Mouse (Mus musculus) frontal cortex, postnatal 36 days (tissue): ENCODE measurements around the gene Dbp.

ENCODE experiments used
- DNase-seq, 2 experiments: peaks; one replicate each; pipeline ENCODE4 v3.0.0; 2022; ENCODE audit warnings: low spot score in 2 of 2

Gene Dbp

DNA sequence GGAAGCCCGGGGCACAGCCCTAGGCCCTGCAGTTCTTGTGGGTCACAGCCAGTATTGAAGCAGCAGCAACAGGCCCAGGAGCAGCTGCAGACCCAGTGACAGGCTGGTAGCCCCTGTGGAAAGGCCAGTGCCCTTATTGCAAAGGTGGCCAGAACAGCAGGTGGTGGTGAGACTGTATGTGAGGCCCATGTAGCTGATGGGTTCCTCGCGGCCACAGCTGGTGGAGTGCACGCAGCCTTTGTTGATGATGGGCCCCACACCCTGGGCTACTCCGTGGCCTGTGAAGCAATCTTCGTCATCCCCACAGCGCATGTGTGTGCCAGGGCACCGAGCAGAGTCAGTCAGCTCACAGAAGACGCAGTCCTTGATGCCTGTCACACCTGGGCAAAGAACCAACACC is 20.3 kb downstream of the Dbp start:
- DNase-seq = no peak

DNA sequence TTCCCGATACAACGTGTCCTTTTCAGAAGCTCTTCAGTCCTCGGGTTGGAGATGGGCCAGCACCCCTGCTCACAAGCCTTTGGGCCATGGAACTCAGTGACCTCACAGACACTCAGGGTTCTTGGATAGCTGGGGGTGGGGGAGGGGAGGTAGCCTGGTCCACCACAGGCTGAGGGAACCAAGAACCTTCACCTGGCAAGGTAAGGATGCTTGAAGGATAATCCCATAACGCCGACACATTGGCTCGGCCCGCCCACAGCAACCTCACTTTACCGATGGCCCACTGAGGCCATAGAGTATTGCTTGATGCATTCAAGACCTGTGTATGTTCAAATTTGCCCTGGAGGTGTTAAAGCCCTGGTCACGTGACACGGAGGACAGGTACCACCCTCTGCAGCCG is 20.8 kb downstream of the Dbp start, which contains the start of gene Spaca4:
Gene Spaca4 (minus strand): TSS at position 101 of the 400 bp plus-strand sequence.
- no peak for DNase-seq

DNA sequence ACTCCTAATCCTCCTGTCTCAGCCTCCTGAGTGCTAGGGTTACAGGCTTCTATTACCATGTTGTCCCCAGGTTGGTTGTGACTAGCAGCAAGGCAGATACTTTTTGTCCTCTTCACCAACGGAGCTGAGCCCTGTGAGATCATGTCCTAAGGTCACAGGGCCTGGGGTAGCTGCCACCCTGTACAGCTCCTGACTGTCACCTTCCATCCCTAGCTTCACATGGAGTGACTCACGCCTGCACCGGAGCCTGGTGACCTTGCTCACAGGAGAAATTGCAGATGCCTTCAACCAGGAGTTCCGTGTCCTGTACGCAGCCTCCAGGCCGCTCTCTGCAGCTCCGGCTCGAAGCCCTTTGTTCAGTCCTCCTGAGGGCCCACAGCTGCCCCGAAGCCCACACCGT is 21.5 kb downstream of the Dbp start:
- no peak for DNase-seq

DNA sequence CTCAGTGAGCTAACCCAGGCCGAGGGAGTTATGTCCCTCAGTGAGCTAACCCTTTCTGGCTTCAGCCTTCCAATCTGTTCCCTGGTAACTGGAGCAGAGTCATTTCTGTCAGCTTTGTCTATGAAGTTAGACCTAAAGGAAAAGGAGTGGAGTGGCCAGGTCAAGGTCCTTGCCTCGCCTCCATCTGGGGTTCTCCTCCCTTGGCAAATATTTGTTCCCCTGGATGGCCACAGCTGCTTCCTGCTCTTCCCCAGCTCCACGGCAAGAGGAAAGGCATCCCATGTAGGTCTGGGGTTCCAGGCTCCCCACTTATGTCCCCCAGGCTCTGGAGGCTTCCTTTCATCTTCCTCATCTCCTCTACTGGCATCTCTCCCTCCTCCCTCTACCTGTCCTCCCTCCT is 22.7 kb downstream of the Dbp start:
- DNase-seq = no peak

DNA sequence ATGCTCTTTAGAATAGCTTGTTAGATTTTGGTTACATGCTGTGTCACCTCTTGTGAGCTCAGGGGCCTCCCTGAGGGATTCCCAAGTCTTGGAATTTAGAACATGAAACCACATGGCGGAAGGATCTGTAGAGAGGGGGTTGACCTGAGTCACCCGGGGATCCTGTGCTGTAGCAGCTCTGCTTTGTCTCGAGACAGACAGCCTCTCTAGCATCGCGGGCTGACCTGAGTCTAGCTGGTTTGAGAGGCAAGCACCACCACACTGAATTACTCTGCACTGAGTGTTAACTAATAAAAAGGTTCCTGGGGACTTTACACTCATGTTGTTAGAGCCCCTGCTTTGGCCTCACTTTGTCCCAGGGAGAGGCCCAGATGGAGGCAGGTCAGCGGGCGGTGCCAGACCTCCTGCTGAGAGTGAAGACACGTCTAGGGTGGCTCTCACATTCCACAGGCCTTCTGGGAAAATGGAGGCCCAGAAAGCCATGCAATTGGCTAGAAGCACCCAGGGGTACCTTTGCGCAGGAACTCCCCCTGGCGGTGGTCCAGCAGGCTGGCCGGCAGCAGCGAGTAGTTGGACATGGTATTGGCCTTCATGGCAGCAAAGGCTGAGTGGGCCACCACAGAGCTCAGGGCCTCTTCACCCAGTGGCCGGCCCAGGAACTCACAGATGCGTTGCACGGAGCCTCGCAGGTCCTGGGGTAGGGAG is 26.0 kb downstream of the Dbp start:
- no peak for DNase-seq

DNA sequence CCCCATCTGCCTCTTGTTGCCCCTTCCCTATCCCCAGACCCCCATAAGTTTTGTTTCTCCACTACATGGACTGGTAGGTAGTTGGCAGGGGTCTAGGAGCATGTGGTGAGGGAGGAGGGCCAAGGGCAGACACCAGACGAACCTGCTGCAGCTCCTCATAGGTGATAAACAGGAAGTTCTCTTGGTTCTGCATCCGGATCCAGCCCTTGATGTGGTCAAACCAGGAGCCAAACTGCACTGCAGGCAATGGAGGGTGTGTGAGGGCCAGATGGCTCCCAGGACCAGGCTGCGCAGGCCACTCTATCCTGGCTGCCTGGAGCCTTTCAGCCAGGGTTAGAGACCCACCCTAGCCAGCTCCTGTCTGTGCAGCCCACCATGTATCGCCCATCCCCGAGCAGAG is 28.6 kb downstream of the Dbp start:
- no peak for DNase-seq

DNA sequence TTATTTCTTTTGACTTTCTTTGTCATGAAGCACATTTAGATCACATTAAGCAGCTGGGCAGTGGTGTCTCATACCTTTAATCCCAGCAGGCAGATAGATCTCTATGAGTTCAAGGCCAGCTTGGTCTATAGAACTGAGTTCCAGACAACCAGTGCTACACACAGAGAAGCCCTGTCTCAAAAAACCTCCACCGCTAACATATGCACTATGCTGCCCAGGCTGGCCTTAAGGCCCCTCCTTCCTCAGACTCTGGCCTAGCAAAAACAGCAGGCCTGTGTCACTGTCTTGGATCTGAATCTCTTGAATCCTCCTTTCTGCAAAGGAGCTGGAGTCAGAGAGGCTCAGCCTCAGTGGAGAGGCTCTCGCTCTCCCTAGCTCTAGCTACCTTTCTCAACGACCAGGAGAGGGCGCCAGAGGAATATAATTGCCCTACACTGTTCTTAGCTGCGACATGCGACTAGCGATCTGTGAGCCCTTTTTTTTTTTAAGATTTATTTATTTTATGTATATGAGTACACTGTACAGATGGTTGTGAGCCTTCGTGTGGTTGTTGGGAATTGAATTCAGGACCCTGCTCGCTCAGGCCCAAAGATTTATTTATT is 34.4 kb downstream of the Dbp start:
- peak; percentile 75 to 86 for DNase-seq

DNA sequence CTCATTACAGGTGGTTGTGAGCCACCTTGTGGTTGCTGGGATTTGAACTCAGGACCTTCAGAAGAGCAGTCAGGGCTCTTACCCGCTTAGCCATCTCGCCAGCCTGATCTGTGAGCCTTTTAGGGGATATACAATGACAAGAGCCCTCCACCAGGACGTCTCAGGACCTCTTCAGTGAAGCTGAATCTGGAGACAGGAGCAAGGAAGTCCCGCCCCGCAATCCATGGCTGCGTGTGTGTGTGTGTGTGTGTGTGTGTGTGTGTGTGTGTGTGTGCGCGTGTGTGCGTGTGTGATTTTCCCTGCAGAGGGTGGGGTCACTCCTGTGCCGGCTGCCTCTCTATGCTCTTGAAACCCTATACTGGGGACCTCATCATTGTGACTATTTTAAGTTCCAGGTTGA is 34.9 kb downstream of the Dbp start:
- no peak for DNase-seq

DNA sequence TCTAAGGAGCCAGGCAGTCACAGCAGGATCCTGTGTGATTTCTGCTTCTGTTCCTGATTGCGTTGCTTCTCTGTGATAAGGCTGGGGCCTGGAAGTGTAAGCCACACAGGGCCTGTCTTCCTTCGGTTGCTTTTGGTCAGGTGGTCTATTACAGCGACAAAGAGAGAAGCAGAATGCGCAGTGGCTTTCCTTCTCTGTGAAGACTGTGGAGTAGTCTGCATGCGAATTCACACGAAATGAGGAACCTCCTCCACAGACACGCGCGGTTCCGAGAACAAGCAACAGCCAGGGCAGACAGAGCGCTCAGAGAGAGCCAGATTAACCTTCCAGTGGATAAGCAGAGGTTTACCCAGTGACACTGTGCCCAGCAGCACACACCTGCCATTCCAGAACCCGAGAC is 36.4 kb downstream of the Dbp start:
- DNase-seq = peak in 1 of 2 experiments; percentile 31

DNA sequence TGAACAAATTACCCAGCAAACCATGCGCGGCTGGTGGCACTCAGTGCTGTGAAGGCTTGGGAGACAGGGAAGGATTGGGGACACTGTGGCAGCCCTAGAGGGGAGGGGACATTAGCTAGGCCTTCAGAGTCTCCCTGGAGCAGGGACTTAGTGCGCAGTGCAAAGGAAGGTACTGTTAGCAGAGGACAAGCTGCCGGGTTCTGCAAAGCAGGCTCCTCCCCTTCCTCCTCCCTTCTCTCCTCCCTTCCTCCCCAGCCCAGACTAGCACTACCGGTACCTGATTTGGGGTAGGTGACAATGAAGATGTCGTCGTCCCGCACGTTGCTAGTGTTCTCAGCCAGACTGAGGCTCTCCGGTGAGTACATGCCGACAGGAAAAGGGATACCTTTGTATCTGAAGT is 36.9 kb downstream of the Dbp start:
- peak; percentile 37 to 40 for DNase-seq

DNA sequence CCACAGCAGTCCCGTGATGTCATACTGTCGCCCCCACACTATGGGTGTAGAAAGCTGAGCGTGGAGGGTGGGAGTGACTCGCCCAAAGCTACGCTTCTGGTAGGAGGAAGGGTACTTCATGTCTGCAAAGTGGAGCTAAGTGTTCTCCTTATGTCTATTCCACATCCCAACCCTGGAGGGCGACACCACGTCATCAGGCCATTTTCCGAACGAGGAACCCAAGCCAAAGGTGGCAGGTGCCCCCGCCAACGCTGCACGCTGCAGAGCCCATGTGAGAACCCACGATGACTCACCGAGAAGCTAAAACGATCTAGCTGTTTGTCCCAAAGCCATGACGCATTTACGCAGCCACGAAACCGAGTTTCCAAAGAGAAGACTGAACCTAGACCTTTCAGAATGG is 37.5 kb downstream of the Dbp start:
- peak; percentile 79 to 88 for DNase-seq

DNA sequence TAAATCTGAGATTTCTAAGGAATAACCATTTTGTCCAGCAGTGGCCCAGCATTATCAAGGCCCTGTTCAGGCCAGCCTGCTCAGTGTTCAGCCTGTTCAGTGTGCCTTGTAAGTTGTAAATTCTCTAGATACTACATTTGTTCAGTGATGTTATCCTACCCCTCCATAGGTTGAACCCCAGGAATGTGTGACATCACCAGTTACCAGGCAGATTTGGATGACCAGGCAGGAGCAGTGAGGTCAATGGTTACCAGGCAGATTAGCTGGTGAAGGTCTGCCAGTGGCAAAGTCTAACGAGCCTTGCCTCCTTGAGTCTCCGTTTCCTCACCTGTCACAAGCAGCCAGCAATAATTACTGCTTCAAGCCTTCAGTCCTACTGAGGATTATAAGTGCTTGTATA is 39.5 kb downstream of the Dbp start:
- DNase-seq = peak; percentile 57 to 85

DNA sequence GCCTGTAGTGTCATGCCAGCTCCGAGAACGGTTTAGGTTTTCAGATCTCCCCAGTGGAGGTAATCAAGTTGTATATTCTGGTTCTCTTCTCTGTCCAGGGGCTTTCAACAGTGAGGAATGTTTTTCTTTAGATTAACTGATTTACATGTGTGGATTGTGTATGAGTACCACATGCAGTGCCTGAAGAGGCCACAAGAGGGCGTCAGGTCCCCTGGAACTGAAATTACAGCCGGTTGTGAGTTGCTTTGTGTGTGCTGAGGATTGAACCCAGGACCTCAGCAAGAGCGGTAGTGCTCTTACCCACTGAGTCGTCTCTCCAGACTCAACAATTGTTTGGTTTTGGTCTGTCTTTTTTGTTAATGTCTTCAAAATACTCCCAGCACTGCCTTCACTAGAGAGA is 41.6 kb downstream of the Dbp start:
- DNase-seq = no peak

DNA sequence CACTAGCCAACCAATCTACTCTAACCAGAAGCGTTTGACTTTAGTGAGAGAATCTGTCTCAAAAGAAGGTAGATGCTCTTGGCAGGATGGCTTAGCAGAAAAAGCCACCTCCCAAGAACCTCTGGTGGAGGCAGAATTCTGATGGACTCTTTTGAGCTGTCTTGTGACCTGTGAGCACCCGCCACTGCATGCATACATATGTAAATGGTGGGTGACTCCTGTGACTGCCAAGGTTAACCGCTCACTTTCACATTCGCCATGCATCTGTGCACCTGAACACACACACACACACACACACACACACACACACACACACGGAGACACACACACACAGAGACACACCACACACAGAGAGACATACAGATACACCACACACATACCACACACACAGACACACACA is 42.6 kb downstream of the Dbp start:
- DNase-seq = no peak

DNA sequence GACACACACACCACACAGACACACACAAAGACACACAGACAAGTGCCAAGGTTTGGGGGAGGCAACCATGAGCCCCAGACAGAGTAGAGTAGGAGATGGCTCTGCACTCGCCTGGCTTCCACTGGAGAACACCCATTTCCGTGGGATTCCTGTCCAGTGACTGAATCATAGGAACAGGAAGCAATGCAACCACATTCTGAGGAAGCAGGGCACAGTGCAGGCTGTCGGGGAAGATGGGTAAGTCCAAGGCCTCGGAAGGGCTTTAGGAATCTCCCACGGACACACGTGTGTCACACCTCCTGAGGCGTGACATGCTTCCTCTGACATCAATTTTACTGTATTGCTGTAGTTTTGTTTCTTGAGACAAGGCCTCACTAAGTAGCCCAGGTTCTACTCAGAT is 43.2 kb downstream of the Dbp start:
- DNase-seq = no peak

DNA sequence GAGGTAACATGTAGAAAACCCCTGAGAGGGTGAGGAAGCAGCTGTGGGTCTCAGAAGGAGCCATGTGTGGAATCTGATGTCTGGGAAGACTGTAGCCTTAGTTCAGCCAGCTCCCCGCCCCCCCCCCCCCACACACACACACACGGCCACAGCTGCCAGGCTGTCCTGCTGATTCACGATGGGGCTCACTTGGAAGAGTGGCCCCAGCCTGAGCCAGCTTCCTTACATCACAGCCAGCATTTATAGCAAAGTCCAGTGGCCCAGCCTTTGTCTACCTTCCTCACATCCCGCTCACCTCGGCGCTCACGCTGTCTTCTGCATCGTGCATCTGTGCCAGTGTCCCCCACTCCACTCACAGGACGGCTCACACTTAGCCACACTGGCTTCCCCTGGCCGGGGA is 44.5 kb downstream of the Dbp start:
- DNase-seq = no peak

DNA sequence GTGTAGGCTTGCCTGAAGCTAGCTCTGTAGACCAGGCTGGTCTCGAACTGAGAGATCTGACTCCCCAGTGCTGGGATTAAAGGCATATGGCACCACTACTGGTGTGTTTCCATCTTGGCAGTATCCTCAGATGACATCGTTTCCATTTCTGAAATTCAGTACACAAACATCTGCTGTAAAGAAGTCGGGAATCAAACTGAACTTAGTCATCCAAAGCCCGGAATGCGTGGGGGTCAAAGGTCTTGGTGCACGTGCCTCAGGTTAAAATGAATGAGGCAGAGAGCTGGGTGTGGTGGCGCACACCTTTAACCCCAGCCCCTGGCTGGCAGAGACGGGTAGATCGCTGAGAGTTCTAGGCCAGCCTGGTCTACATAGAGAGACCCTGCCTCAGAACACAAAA is 45.3 kb downstream of the Dbp start:
- no peak for DNase-seq

DNA sequence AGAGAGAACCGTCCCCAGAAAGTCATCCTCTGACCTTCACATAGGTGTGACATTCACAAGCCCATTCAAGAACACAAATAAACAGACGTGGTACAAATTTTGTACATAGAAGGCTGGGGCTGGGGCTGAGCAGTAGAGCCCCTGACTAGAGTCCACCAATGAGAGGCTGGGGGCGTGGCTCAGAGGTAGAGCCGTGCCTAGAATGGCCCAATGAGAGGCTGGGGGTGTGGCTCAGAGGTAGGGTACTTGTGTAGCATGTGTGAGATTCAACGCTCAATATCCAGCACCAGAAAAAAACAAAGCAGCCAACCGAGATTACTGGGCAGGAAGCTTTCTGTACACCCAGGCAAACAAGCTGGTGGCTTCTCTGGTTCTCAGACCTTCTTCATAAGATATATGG is 50.8 kb downstream of the Dbp start:
- DNase-seq = no peak

DNA sequence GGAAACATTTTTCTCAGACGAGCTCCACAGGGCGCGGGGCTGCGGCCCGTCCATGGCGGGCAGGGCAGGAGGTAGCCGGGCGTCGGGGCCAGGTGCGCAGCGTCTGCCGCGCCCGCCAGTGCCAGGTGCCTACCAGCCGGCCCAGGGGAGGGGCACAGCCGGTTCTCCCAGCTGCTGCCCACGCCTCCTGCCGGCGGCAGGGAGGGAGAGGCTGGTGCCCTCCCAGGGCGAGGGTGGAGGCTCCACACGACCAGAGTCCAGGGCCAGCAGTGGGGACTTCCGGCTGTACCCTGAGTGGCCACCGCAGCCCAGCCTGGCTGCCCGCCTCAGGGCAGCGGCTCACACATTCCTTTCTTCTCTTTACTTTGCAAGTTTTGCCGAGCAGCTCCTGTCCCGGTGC is 54.5 kb downstream of the Dbp start:
- no peak for DNase-seq
